Mouse (Mus musculus): ENCODE measurements at regions not wholly inside any gene's neighbourhood (a gene's known extent, or its start where the extent isn't known, plus 50 kb on each side); places are given as distances from the start of the nearest gene placed in this dataset.

GRCm38 (mm10) chr10:118746719-118747395, 123.2 kb downstream of the Dyrk2 start:
- TF ChIP-seq POLR2A (IDR thresholded peaks at IDR 0.05; ENCODE audit: insufficient read depth, low read depth, low read length) (no peak), CTCF (IDR thresholded peaks at IDR 0.05) (no peak)
